Mouse (Mus musculus) urinary bladder, postnatal 25 days (tissue): ENCODE measurements at regions not wholly inside any gene's neighbourhood (a gene's known extent, or its start where the extent isn't known, plus 50 kb on each side); places are given as distances from the start of the nearest gene placed in this dataset.
A peak's percentile ranks its signal among the peaks of the same experiment; 100 is the strongest.

Experiments used
- DNase-seq: peaks from one replicate; pipeline ENCODE4 v3.0.0; 2022; ENCODE audit warnings: low spot score

- peak; percentile 28 for DNase-seq
Measured at GRCm38 (mm10) chr2:99236968-99237367, 569.9 kb upstream of the Gm10800 start.
